Mouse (Mus musculus): Measurements from ENCODE around the gene Mettl26. TPM values are rescaled to one million over a fixed set of nuclear protein-coding genes. Genes with fewer than 3 reads are reported as not detected.
A peak's percentile ranks its signal among the peaks of the same experiment; 100 is the strongest.

Mettl26 gene
- polyA plus RNA-seq (2012), result 6.4 and 8.3 TPM in 2 replicates

DNA sequence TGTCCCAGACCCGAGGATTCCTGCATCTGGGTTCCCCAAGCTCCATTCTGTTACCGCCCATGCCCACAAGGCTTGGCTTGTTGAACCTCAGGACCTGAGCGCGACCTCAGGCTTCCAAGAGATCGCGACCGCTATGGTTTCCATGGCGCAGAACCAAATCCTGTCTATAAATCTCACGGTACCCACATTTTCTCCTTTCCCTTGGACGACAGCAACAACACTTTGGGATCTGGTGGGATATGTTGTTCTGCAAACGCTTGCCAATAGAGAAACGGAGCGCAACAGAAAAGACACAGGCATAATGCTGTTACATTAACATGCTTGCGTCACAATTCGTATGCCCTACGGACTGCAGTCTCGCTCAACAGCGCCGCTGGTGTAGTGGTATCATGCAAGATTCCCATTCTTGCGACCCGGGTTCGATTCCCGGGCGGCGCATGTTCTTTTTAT lies at the start of gene Mettl26:
Gene Mettl26 (plus strand): TSS at position 354 of the 450 bp plus-strand sequence.
- Histone ChIP-seq H3K27me3 (ENCODE audit: control insufficient read depth) (no peaks in the 10 kb centered on the region), H3K36me3 (ENCODE audit: control insufficient read depth) (peaks cover 27% of the 10 kb centered on the region), H3K4me3 (replicated peaks) (peak within 1 kb of the TSS; percentile 73), H3K4me1 (ENCODE audit: control insufficient read depth) (peaks cover 47% of the 10 kb centered on the region), H3K9me3 (ENCODE audit: control insufficient read depth, low read length) (no peaks in the 10 kb centered on the region)
- TF ChIP-seq GATA1 (IDR thresholded peaks at IDR 0.05; ENCODE audit: low read length), result no peak
- TF ChIP-seq TAL1 (IDR thresholded peaks at IDR 0.05; ENCODE audit: low read length), result no peak

GRCm38 (mm10) chr17:25825311-25825710 lies 49.6 kb upstream of the Mettl26 start:
- Histone ChIP-seq H3K27me3 (ENCODE audit: control insufficient read depth) (peaks cover 24% of the 10 kb centered on the region), H3K4me3 (replicated peaks) (peak overlapping the region; percentile 73), H3K36me3 (ENCODE audit: control insufficient read depth) (peaks cover 47% of the 10 kb centered on the region), H3K4me1 (ENCODE audit: control insufficient read depth) (peaks cover 74% of the 10 kb centered on the region), H3K9me3 (ENCODE audit: control insufficient read depth, low read length) (no peaks in the 10 kb centered on the region)
- TF ChIP-seq TAL1 (IDR thresholded peaks at IDR 0.05; ENCODE audit: low read length) (no peak), GATA1 (IDR thresholded peaks at IDR 0.05; ENCODE audit: low read length) (no peak)

- H3K36me3 ChIP-seq (ENCODE audit: control insufficient read depth), result peaks cover 55% of the 10 kb centered on the region
- no peaks in the 10 kb centered on the region for H3K9me3 ChIP-seq (ENCODE audit: control insufficient read depth, low read length)
- no peak overlapping the region for H3K4me3 ChIP-seq (replicated peaks)
- H3K27me3 ChIP-seq (ENCODE audit: control insufficient read depth), result peaks cover 17% of the 10 kb centered on the region
- peaks cover 81% of the 10 kb centered on the region for H3K4me1 ChIP-seq (ENCODE audit: control insufficient read depth)
- TF ChIP-seq TAL1 (IDR thresholded peaks at IDR 0.05; ENCODE audit: low read length), result no peak
Observed at GRCm38 (mm10) chr17:25825984-25826570, 48.8 kb upstream of the Mettl26 start.

GRCm38 (mm10) chr17:25827011-25827410 lies 47.9 kb upstream of the Mettl26 start:
- peaks cover 64% of the 10 kb centered on the region for H3K36me3 ChIP-seq (ENCODE audit: control insufficient read depth)
- TF ChIP-seq GATA1 (IDR thresholded peaks at IDR 0.05; ENCODE audit: low read length), result no peak
- no peak for TF ChIP-seq TAL1 (IDR thresholded peaks at IDR 0.05; ENCODE audit: low read length)
- peaks cover 8% of the 10 kb centered on the region for H3K27me3 ChIP-seq (ENCODE audit: control insufficient read depth)
- H3K4me1 ChIP-seq (ENCODE audit: control insufficient read depth), result peaks cover 91% of the 10 kb centered on the region
- H3K9me3 ChIP-seq (ENCODE audit: control insufficient read depth, low read length), result no peaks in the 10 kb centered on the region
- no peak overlapping the region for H3K4me3 ChIP-seq (replicated peaks)

DNA sequence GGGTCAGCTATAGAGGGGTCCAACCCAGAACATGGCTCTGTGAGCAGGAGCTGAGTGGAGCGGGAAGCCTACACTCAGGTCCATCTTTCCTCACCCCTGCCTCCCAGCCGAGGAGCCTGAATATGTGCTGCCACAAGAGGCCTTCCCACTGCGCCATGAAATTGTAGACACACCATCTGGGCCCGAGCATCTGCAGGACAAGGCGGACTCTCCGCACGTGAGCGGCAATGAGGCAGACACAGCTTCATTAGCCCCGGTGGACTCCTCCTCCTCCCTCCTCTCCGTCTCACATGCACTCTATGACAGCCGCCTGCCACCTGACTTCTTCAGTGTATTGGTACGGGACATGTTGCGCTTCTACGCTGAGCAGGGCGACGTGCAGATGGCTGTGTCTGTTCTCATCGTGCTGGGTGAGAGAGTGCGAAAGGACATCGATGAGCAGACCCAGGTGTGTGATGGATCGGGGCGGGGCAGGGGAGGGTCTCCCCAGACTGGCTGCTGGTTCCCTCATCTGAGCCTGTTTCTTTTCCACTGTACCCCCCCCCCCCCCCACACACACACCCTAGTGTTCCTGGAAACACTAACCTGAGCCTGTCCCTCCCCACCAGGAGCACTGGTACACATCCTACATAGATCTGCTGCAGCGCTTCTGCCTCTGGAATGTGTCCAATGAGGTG lies 47.2 kb upstream of the Mettl26 start:
- H3K27me3 ChIP-seq (ENCODE audit: control insufficient read depth), result peaks cover 2% of the 10 kb centered on the region
- TF ChIP-seq TAL1 (IDR thresholded peaks at IDR 0.05; ENCODE audit: low read length) (no peak), GATA1 (IDR thresholded peaks at IDR 0.05; ENCODE audit: low read length) (no peak)
- no peak overlapping the region for H3K4me3 ChIP-seq (replicated peaks)
- no peaks in the 10 kb centered on the region for H3K9me3 ChIP-seq (ENCODE audit: control insufficient read depth, low read length)
- H3K36me3 ChIP-seq (ENCODE audit: control insufficient read depth), result peaks cover 64% of the 10 kb centered on the region
- H3K4me1 ChIP-seq (ENCODE audit: control insufficient read depth), result peaks cover 93% of the 10 kb centered on the region

- Histone ChIP-seq H3K9me3 (ENCODE audit: control insufficient read depth, low read length) (no peaks in the 10 kb centered on the region), H3K27me3 (ENCODE audit: control insufficient read depth) (no peaks in the 10 kb centered on the region), H3K4me3 (replicated peaks) (peak overlapping the region; percentile 73), H3K36me3 (ENCODE audit: control insufficient read depth) (peaks cover 64% of the 10 kb centered on the region), H3K4me1 (ENCODE audit: control insufficient read depth) (peaks cover 92% of the 10 kb centered on the region)
- TF ChIP-seq TAL1 (IDR thresholded peaks at IDR 0.05; ENCODE audit: low read length) (no peak), GATA1 (IDR thresholded peaks at IDR 0.05; ENCODE audit: low read length) (no peak)
Observed at GRCm38 (mm10) chr17:25828223-25828594, 46.7 kb upstream of the Mettl26 start.

GRCm38 (mm10) chr17:25828712-25829557 lies 45.9 kb upstream of the Mettl26 start, which contains the start of gene Jmjd8:
Jmjd8 (plus strand) TSS chr17:25828867.
- Histone ChIP-seq H3K27me3 (ENCODE audit: control insufficient read depth) (no peaks in the 10 kb centered on the region), H3K9me3 (ENCODE audit: control insufficient read depth, low read length) (no peaks in the 10 kb centered on the region), H3K36me3 (ENCODE audit: control insufficient read depth) (peaks cover 64% of the 10 kb centered on the region), H3K4me1 (ENCODE audit: control insufficient read depth) (peaks cover 93% of the 10 kb centered on the region), H3K4me3 (replicated peaks) (peak within 1 kb of the TSS; percentile 73)
- TF ChIP-seq GATA1 (IDR thresholded peaks at IDR 0.05; ENCODE audit: low read length) (no peak; the same call in 1 of the 2 replicates), TAL1 (IDR thresholded peaks at IDR 0.05; ENCODE audit: low read length) (no peak)

- peaks cover 65% of the 10 kb centered on the region for H3K36me3 ChIP-seq (ENCODE audit: control insufficient read depth)
- peaks cover 93% of the 10 kb centered on the region for H3K4me1 ChIP-seq (ENCODE audit: control insufficient read depth)
- no peaks in the 10 kb centered on the region for H3K27me3 ChIP-seq (ENCODE audit: control insufficient read depth)
- H3K4me3 ChIP-seq (replicated peaks), result peak overlapping the region; percentile 73
- TF ChIP-seq TAL1 (IDR thresholded peaks at IDR 0.05; ENCODE audit: low read length), result no peak
- no peak for TF ChIP-seq GATA1 (IDR thresholded peaks at IDR 0.05; ENCODE audit: low read length)
- H3K9me3 ChIP-seq (ENCODE audit: control insufficient read depth, low read length), result no peaks in the 10 kb centered on the region
Observed at GRCm38 (mm10) chr17:25829558-25830017, 45.3 kb upstream of the Mettl26 start.

Measured in erythroblast, embryonic 14.5 days (primary cell).